Mouse (Mus musculus): Measurements from ENCODE around the gene Wdr4.

GRCm38 (mm10) chr17:31503936-31504335, 15.8 kb downstream of the Wdr4 start:
- TF ChIP-seq GATA1 (IDR thresholded peaks at IDR 0.05; ENCODE audit: low read length) (no peak), TAL1 (IDR thresholded peaks at IDR 0.05; ENCODE audit: low read length) (no peak)
